Mouse (Mus musculus): ENCODE results near the gene Olfr1137.

Gene Olfr1137

GRCm38 (mm10) chr2:87713079-87713478 lies at the start of gene Olfr1137:
Gene Olfr1137, minus strand, starts transcription at chr2:87713179.
- no peak for DNase-seq (ENCODE audit: extremely low spot score, low spot score)

- DNase-seq (ENCODE audit: extremely low spot score, low spot score): no peak
Observed at GRCm38 (mm10) chr2:87753891-87754290, 40.9 kb upstream of the Olfr1137 start, which contains the start of gene Olfr1141. Gene Olfr1141, minus strand, starts transcription at chr2:87753991.

GRCm38 (mm10) chr2:87743452-87743851 lies 30.5 kb upstream of the Olfr1137 start, which contains the start of gene Olfr1140:
Gene Olfr1140, plus strand, starts transcription at chr2:87743752.
- no peak for DNase-seq (ENCODE audit: extremely low spot score, low spot score)

- DNase-seq (ENCODE audit: extremely low spot score, low spot score): no peak
Observed at GRCm38 (mm10) chr2:87739878-87740277, 26.9 kb upstream of the Olfr1137 start, which contains the start of gene Olfr1138. Gene Olfr1138, minus strand, starts transcription at chr2:87739978.

GRCm38 (mm10) chr2:87693847-87694246 lies 19.1 kb downstream of the Olfr1137 start, which contains the start of gene Olfr1136:
Gene Olfr1136, minus strand, starts transcription at chr2:87693947.
- no peak for DNase-seq (ENCODE audit: extremely low spot score, low spot score)

- no peak for DNase-seq (ENCODE audit: extremely low spot score, low spot score)
Observed at GRCm38 (mm10) chr2:87673564-87673963, 39.4 kb downstream of the Olfr1137 start, which contains the start of gene Olfr1135. Gene Olfr1135, minus strand, starts transcription at chr2:87673664.

Data from neural tube, embryonic 10.5 days (tissue).